Mouse (Mus musculus) ovary, adult 18-20 months (tissue): ENCODE measurements at regions not wholly inside any gene's neighbourhood (a gene's known extent, or its start where the extent isn't known, plus 50 kb on each side); places are given as distances from the start of the nearest gene placed in this dataset.
A peak's percentile ranks its signal among the peaks of the same experiment; 100 is the strongest.
"Not testable (repeated sequence)": the region's sequence is repeated elsewhere in the genome, so short reads cannot be mapped to it uniquely, and the experiment has no call there.

ENCODE experiments used
- DNase-seq: peaks from one replicate; pipeline ENCODE4 v3.0.0; 2022; ENCODE audit warnings: low spot score, mixed read lengths

DNA sequence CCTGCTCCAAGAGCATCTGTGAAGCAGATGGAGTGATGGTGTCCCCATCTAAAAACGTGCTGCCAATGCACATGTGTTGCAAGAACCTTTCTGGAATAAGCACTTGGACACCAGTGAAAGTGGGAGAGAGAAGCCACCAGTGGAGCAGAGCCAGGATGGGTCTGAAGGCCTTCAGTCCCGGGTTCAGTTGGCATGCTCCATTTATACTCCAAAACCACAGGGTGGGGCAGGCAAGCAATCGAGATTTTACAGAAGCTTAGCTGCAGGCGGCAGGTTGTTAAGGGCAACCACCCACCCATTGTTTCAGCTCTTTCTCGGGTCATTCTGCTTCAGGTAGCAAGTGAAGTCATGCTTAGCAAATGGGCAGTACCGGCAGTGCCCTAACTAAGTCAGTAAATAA lies 51.8 kb upstream of the Sv2b start:
- no peak for DNase-seq

DNA sequence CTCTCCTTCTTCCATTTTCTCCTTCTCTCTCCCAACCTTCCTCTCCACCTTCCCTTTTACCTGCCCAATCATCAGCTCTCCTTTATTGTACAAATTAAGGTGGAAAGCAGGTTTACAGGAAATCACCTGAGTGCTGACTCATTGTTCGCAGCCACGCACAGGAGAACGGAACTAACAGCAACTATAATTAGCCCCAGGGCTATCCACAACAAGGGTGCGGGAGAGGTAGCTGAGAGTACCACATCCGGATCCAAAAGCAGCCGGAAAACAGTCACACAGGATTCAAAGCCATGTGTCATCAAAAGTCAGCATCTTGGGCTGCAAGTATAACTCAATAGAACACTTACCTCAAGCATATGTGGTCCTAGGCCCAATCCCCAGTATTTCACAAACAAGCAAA lies 53.5 kb upstream of the Sv2b start:
- DNase-seq: no peak

DNA sequence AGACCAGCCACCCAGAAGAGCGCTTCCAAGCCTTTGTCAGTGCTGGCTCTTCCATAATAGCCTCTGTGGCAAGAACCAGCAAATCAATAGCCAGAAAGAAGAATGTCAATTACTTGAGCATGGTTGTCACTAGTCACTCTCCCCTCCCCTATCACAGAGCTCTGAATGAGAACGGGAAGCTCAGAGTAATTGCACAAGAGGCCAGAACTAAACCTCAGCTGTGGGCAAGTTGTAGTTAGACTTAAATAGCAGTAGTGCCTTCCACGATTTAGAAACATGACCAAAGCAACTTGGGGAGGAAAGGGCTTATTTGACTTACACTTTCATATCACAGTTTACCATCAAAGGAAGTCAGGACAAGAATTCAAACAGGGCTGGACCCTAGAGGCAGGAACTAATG lies 56.4 kb upstream of the Sv2b start:
- DNase-seq: no peak

DNA sequence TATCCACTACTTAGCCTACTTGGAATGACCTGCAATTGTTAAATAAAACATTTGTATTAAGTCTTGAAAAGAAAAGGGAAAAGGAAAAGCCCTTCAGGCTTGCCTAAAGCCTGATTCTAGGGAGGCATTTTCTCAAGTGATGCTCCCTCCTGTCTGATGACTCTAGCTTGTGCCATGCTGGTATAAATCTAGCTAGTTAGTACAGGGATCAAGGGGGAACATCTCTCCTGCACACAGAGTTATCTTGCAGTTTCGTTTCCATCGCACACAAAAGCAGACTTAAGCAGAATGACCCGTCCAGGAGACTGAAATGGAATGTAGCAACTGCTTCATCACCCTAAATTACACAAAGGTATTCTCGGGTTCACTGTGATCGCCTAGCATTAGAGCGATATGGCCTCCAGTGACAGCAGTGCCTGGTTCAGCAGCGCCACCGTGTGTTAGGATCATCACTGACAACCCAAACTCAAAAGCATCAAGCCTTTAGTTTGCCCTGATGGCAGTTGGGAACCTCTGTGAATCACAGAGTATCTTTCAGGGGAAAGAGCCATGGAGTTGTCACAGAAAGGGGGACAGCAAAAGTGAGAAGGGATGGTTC lies 57.3 kb upstream of the Sv2b start:
- DNase-seq: peak; percentile 21

DNA sequence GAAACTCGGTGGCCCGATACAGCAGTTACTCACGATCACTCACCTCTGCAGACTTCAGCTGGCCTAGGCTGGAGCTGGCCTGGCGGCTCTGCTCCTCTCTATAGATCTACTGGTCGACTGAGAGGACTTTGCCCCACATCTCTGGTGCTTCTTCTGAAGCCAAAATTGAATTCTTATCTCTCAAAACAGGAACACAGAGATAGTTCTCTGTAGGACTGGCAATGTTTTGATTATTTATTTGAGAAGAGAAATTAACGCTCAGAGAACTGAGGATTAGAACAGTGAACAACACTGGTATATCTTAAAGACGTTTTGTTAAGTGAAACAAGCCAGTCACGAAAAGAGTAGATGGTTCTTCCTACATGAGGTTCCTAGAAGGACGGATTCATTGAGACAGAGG lies 59.3 kb upstream of the Sv2b start:
- DNase-seq: no peak

DNA sequence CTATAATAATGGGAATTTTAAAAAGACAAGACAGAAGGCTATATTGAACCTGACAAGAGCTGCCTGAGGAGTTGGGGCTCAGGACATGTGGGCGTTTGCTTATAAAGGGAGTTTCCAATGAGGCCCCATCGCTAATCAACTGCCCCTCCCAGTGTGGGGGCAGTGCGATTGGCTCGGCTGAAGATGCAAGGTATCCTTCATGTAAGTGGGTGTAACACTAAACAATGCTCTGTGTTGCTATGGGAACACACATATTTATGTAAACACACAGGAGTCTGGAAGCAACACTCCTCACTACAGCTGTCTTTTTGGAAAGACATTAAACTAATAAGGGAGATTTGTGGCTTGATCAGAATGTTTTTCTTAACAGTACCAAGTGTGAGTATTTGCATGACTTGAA lies 60.3 kb upstream of the Sv2b start:
- no peak for DNase-seq

DNA sequence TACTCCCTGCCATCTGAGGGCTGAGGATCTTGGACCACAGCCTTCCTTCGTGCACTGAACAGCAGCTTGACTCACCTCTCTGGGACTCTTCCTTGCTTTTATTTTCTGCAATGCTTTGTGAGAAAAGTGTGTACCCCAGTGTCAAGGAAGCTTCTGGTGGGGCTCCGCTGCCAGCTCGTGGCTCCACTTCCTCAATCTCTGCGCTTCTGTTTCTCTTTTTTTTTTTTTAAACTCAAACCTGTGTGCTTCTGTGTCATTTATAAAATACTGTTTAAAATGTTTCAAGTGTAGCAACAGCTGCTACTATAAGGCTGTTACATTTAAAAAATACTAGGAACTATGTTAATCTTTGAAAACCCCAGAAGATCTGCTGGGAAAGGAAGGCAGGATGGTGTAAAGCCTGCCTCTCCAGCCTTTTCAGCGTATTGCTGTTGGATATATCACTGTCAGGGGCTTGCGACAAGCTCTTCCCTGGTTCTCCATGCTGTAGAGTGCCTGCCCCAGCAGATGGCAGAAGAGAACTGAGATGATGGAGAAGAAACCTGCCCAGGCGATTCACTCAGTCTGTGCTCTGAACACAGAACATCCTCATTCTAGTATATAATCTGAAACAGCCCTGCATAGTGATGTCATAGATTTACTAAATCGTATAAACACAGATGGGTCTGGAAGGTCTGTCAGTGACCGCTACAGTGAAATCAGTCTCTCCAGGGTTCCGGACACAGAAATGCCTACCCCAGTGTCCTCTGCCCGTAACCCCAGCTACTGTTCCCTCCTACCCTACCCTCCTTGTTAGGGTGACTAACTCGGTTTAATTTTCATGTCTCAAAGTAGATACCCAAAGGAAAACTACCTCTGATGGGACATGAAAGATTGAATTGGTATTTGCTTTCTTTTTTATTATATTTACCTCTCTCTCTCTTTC lies 61.8 kb upstream of the Sv2b start:
- DNase-seq: peak; percentile 70

DNA sequence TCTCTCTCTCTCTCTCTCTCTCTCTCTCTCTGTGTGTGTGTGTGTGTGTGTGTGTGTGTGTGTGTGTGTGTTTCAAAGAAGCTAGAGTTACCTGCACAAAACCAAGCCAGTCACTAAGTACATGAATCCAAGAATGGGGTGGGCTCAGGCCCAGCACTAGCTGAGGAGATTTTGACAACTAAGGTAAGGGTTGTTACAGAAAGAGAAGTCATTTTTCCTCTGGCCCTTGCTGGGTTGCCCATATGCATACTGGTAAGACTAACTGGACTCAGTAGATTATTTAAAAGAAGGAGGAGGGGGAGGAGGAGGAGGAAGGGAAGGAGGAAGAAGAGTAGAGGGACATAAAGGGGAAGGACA lies 62.4 kb upstream of the Sv2b start:
- no peak for DNase-seq

DNA sequence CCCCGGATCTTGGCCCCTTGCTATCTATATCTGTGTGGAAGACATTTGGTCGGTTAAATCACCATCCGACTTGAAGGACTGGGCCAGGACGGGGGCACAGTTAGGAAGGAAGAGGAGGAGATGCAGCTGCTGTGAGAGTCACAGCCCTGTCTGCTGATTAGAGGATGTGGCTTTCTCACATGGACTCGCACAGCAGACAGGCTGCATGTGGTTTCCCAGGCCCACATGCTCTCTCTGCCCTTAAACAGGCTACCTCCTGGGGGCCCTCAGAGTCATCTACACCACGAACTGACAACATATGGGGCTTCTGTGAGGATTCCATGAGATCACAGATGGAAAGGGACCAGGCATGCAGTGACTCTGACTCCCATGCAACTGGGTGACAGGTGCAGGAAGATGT lies 62.9 kb upstream of the Sv2b start:
- no peak for DNase-seq

DNA sequence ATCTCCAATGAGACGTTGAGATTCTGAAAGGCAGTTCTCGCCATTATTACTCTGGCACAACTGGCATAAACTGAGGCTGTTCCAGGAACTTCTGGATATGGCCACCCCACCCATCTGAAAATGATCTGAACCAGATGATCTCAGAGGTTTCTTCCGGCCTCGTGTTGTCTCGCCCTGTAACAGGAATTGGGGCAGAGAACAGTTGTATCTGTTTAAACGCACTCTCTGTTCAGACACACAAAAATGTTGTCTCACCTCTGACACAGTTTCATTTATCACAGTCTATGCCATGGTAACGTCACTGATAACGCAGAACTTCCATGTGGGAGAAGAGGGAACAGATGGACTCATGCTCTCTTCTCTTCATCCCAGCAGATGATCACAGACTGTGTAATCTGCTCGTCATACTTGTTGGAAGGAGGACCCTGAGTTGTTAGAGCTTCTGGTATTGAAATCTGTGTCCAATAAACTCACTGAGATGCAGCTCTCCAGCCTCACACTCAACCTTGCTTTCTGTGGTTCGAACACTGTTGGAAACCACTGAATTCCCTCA lies 63.9 kb upstream of the Sv2b start:
- no peak for DNase-seq

DNA sequence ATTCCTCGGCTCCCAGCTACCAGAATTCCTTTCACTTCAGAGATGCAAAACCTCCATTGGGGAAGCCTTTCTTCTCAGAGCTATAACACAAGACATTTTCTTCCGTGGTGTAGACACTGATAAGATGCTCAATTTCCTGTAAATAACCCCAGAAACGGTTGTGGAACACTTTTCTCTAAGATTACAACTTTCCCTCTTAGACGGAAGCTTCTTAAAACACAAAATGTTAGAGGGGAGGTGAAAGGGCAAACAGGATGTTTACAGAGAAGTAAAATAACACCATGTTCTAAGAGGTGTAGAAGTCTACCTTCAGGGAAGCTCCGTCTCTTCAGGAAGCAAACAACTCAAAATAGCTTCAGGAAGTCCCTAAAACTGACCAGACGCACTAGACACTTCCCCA lies 65.4 kb upstream of the Sv2b start:
- DNase-seq: no peak

DNA sequence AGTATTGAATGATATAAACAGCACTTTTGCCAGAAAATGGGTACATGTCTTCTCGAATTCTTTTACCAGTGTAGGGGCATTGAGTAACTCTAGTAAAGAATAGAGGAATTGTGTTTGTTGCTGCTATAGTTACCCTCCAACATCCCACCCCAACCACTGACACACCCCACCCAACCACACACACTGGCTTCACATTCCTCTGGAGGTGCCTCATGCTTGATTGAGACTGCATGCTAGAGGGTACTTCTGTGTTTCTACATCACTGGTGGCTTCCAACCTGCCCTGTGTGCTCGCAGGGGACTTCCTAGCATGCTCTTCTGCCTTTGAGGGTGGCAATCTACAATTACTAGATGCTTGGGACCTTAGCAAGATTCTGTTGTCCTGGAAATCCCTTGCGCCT lies 70.5 kb upstream of the Sv2b start:
- DNase-seq: no peak

DNA sequence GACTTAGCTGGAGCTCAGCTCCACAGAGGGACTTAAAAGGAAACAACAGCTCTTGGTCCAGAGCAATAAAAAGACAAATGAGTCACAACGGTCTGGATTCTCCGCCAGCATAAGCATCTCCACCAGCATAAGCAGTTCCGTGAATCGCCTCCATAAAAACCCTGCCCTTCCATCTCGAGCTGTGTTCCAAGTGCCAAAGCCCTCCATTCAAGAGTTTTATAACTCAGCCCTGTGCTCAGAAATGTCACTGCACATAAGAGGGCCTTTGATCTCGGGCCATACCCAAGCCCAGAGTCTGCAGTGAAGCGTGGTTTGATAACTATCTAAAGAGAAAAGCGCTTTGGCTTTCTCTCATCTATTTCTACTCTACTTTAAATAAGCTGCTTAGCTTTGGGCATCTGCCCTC lies 70.8 kb upstream of the Akap13 start:
- DNase-seq: no peak

DNA sequence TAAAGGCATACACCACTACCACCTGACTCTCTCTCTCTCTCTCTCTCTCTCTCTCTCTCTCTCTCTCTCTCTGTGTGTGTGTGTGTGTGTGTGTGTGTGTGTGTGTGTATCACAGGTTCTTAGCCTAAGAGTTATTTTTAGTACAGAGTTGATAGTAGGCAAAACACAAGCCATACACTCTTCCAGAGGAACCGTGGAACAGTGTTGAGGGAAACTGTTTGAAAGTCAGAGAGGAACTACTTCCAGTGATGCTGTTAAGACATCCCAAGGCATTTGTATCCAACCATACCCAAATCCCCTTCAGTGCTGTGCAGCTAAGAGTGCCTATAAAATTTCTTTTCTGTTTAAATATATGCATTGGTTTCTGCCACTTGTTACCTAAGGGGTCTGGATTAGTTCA lies 68.3 kb upstream of the Akap13 start:
- no peak for DNase-seq

DNA sequence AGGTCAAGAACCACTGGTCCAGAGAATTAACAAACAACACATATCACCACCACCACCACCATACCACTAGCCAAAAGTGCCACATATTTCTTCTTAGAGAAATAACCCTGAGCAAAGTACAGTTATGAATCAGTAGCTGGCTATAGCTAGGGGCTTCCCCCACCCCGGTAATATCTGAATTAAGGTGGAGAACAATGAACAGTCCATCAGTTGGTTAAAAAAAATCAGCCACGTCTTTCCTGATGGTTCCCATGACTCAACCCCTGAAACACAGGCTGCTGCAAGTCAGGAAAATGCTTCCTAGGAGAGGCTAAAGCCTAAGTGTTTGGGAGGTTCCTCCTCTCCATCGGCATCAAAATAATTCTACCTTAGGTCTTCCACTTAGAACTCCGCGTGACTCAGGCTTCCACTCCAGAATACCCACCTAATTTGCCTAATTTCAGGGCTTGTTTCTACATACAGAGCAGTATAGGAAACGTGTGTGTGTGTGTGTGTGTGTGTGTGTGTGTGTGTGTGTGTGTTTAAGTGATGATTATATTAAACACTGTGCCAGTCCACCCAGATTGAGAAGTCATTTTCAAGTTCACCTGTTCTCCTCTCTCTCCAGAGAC lies 67.4 kb upstream of the Akap13 start:
- no peak for DNase-seq

DNA sequence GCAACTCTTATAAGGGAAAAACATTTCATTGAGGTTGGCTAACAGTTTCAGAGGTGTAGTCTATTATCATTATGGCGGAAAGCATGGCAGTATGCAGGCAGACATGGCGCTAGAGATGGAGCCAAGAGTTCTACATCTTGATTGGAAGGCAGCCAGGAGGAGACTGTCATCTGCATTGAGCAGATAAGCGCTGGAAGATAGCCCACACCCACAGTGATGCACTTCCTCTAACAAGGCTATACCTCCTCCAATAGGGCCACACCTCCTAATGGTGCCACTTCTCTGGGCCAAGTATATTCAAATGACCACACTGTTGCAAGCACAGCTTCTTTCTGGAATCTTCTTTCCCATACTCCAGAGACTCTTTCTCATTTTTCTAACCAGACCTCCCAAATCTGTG lies 65.2 kb upstream of the Akap13 start:
- no peak for DNase-seq

DNA sequence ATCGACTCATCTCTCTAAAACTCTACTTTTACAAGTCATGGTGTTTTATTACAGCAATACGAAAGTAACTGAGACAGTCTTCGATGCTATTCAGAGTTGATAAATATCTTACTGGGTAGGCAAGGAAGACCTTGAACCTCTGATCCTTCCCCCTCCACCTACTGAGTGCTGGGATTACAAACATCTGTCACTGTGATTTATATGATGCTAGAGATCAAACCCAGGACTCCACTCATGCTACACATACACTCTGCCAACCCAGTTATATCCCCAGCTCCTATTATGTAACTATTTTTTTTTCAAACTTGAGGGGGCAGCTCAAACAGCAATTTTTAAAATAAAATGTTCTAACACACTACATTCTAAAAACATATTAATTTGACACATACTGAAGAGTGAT lies 62.6 kb upstream of the Akap13 start:
- no peak for DNase-seq

DNA sequence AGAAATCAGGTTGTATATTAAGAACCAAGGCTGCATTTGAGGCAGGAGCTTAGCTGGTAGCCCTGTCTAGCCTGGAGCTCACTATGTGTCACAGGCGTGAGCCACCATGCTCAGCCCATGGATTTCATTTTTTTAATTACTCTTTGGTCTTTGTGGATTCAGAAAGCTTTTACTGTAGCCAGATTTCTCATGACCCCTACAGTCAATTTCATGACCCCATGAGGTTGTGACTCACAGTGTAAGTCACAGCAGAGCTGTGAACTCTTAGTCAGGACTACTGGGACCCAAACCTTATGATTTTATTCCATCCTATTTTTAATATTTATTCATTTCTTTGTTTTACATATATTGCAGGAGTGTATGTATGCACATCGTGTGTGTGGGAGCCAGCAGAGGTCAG lies 61.9 kb upstream of the Akap13 start:
- no peak for DNase-seq

DNA sequence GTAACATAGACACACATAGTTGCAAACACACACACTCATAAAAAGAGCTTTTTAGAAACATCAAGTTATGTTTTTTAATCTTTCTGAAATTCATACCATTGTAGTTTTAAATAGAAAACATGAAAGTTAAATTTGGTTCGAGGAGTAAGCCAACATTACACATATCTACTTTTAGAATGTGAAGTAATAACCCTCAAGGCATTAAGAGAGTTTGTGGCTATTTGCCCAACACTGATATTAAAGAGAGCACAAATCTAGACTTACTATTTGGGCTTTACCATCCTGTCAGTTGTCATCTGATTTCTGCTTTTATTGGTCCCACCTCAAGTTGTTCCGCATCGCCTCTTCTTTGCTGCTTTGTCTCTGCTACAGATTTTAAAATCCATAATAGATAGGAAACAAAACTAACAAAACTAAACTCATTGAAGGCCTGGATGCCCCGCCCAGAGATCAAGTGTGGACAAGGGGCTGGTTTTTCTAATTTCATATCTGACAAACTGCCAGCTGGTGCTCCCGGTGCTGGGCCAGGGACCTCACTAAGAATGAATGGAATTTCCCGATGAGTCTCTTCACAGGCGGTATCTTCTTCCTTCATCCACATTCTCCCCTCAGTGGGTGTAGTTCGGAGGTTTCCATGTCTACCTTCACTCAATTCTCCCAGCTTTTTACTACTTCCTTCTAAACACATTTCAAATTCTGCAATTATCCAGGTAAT lies 60.3 kb upstream of the Akap13 start:
- DNase-seq: no peak

DNA sequence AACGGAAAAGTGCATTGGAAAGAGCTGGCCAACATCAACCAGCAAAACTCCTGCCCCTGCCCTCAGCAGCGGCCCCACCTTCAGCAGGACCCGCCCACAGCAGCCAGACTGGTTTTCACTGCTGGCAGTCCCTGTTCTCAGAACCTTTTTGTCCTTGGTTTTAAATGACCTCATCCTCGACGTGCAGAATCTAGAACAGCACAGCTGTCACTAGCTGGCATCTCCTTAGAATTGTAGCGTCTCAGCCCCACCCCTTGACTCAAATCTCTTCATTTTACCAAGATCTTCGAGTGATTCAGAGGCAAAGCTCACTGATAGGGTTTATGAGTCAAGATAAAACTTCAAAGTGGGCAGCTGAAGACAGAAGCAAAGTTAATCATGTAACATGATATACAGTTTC lies 57.8 kb upstream of the Akap13 start:
- DNase-seq: peak; percentile 12

DNA sequence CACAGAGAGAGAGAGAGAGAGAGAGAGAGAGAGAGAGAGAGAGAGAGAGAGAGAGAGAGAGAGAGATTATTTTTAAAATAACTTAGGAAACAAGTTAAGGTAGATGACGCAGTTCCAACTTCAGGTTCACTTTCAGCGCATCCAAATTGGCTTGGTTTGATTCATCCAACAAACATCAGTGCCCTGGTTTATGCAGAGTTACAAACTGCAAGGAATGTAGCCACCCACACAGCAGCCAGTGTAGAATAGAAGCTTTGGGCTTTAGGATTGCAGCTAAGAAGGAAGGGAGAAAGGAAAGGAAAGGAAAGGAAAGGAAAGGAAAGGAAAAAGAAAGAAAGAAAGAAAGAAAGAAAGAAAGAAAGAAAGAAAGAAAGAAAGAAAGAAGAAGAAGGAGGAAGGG lies 56.9 kb upstream of the Akap13 start:
- not testable (repeated sequence) for DNase-seq

DNA sequence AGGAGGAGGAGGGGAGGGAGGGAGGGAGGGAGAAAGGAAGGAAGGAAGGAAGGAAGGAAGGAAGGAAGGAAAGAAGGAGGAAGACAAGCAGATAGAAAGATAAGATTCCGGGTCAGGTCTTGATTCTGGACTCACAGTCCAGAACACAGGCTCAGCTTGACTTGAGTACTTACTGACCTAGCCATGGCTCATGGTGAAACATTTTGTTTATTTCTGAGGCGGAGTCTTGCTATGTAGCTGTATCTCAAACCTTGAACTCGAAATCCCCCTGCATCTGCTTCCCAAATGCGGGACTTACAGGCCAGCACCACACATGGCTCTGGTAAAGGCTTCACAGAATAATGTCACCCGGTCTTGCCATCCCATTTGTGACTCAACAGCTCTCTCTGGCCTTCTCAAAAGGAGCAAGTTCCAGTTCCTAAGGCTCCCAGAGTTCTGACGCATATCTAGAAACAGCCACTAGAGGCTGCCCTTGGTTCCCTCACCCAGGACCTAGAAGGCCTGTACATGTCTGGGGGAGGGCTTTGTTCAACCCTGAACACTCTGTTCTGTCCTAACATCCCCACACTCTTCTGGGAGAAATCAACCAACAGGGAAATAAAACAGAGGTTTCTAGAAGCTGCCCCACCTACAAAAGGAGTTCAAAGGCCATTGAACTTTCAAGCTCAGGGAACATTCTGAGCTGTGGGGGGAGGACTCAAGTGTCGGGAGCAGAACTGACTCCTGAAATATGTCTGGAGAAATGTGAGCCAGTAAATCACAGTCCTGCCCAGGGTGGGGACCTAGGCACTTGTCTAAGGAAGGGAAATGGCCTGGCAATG lies 56.2 kb upstream of the Akap13 start:
- DNase-seq: peak; percentile 47
